ENCODE assay signal across 8 mouse cellular contexts in the genomic region with DNA sequence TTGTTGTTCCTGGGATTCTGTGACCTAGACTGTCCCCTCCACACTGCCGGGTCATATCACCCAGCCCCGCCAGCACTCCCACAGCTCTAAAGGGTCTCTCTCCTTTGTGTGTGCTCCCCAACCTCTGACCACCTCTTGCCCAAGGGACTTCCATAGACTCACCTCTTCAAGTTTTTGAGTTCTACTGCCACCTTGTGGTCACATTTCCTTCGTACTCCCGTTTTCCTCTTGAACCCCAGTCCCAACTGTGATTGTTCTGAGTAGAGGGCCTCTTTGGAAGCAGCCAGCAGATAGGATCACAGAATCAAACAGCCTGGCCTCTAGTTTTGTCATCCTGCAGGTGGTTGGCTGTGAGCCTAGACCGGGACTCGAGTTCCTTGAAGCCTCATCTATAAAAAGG. TPM values are rescaled to one million over a fixed set of nuclear protein-coding genes. Genes with fewer than 3 reads are reported as not detected.
DNase-seq lines count a peak whose midpoint lies in the region; ATAC-seq lines count a peak whose summit lies in the region.

No protein-coding gene starts in this region.

- no peak overlapping the region for H3K9ac ChIP-seq in hindbrain, embryonic 11.5 days (ENCODE audit: low read depth, low read length)
- H3K9ac ChIP-seq in hindbrain, embryonic 13.5 days = no peak overlapping the region
- H3K9ac ChIP-seq in embryonic facial prominence, embryonic 11.5 days (replicated peaks; ENCODE audit: low read length) = no peak overlapping the region
- H3K9ac ChIP-seq in stomach, embryonic 14.5 days (replicated peaks; ENCODE audit: low read depth, low read length) = no peak overlapping the region

- no peaks in the 10 kb centered on the region for H3K9me3 ChIP-seq in hindbrain, embryonic 11.5 days (ENCODE audit: control insufficient read depth, low read length)
- no peaks in the 10 kb centered on the region for H3K9me3 ChIP-seq in hindbrain, embryonic 13.5 days
- H3K9me3 ChIP-seq in embryonic facial prominence, embryonic 11.5 days (replicated peaks; ENCODE audit: control insufficient read depth, low read length) = no peaks in the 10 kb centered on the region
- no peaks in the 10 kb centered on the region for H3K9me3 ChIP-seq in stomach, embryonic 14.5 days (ENCODE audit: control insufficient read depth, low read depth, low read length)

- H3K4me3 ChIP-seq in hindbrain, embryonic 11.5 days (ENCODE audit: low read depth, low read length) = no peak overlapping the region
- no peak overlapping the region for H3K4me3 ChIP-seq in hindbrain, embryonic 13.5 days
- no peak overlapping the region for H3K4me3 ChIP-seq in embryonic facial prominence, embryonic 11.5 days (ENCODE audit: low read depth, low read length)
- H3K4me3 ChIP-seq in stomach, embryonic 14.5 days (ENCODE audit: low read depth, low read length) = no peak overlapping the region

- no peaks in the 10 kb centered on the region for H3K27me3 ChIP-seq in hindbrain, embryonic 11.5 days (ENCODE audit: control insufficient read depth, insufficient read depth, low read length)
- H3K27me3 ChIP-seq in hindbrain, embryonic 13.5 days = no peaks in the 10 kb centered on the region
- H3K27me3 ChIP-seq in embryonic facial prominence, embryonic 11.5 days (ENCODE audit: control insufficient read depth, insufficient read depth, low read length) = no peaks in the 10 kb centered on the region
- H3K27me3 ChIP-seq in stomach, embryonic 14.5 days (ENCODE audit: control insufficient read depth, insufficient read depth, low read length) = no peaks in the 10 kb centered on the region

- WGBS in hindbrain, embryonic 11.5 days = 15% methylated on average over 6 of the region's 6 CpGs
- WGBS in hindbrain, embryonic 13.5 days = 16% methylated on average over 6 of the region's 6 CpGs
- 11% methylated on average over 6 of the region's 6 CpGs for WGBS in embryonic facial prominence, embryonic 11.5 days
- WGBS in stomach, embryonic 14.5 days = 10% methylated on average over 6 of the region's 6 CpGs

- no peak overlapping the region for H3K4me2 ChIP-seq in hindbrain, embryonic 11.5 days (replicated peaks; ENCODE audit: low read depth, low read length)
- H3K4me2 ChIP-seq in hindbrain, embryonic 13.5 days = no peak overlapping the region
- no peak overlapping the region for H3K4me2 ChIP-seq in embryonic facial prominence, embryonic 11.5 days (ENCODE audit: low read depth, low read length)
- H3K4me2 ChIP-seq in stomach, embryonic 14.5 days (replicated peaks; ENCODE audit: low read depth, low read length) = no peak overlapping the region

- no peaks in the 10 kb centered on the region; the same call in 1 of the 2 replicates for H3K4me1 ChIP-seq in hindbrain, embryonic 11.5 days (replicated peaks; ENCODE audit: control insufficient read depth, insufficient read depth, low read length)
- H3K4me1 ChIP-seq in hindbrain, embryonic 13.5 days (replicated peaks) = peaks cover 7% of the 10 kb centered on the region
- no peaks in the 10 kb centered on the region for H3K4me1 ChIP-seq in embryonic facial prominence, embryonic 11.5 days (ENCODE audit: control insufficient read depth, insufficient read depth, low read length)
- H3K4me1 ChIP-seq in stomach, embryonic 14.5 days (ENCODE audit: control insufficient read depth, insufficient read depth, low read length) = no peaks in the 10 kb centered on the region

- DNase-seq in hindbrain, embryonic 11.5 days (ENCODE audit: low spot score) = peak; percentile 84
- DNase-seq in adrenal gland, postnatal 36 days = peak; percentile 44 to 74
- peak; percentile 90 for DNase-seq in embryonic facial prominence, embryonic 11.5 days (ENCODE audit: low spot score)
- DNase-seq in hindlimb bud, embryonic 11.5 days (ENCODE audit: extremely low spot score, low read depth, low spot score) = peak; percentile 81
- DNase-seq in left cerebral cortex, adult 11 months (ENCODE audit: low spot score) = peak; percentile 48

- no peak overlapping the region for H3K27ac ChIP-seq in hindbrain, embryonic 11.5 days (ENCODE audit: low read depth, low read length)
- no peak overlapping the region for H3K27ac ChIP-seq in hindbrain, embryonic 13.5 days
- H3K27ac ChIP-seq in embryonic facial prominence, embryonic 11.5 days (replicated peaks; ENCODE audit: low read depth, low read length) = no peak overlapping the region
- H3K27ac ChIP-seq in stomach, embryonic 14.5 days (ENCODE audit: low read length) = no peak overlapping the region

- no peaks in the 10 kb centered on the region for H3K36me3 ChIP-seq in hindbrain, embryonic 11.5 days (ENCODE audit: control insufficient read depth, insufficient read depth, low read length)
- H3K36me3 ChIP-seq in hindbrain, embryonic 13.5 days = no peaks in the 10 kb centered on the region
- no peaks in the 10 kb centered on the region for H3K36me3 ChIP-seq in embryonic facial prominence, embryonic 11.5 days (replicated peaks; ENCODE audit: control insufficient read depth, insufficient read depth, low read depth, low read length)
- no peaks in the 10 kb centered on the region for H3K36me3 ChIP-seq in stomach, embryonic 14.5 days (ENCODE audit: control insufficient read depth, insufficient read depth, low read length)

- 0 out of 2 replicates have a peak, but pooled peaks have one; percentile 30 for ATAC-seq in hindbrain, embryonic 11.5 days (ENCODE audit: low FRiP score)
- no peak for ATAC-seq in hindbrain, embryonic 13.5 days (ENCODE audit: low FRiP score)
- ATAC-seq in embryonic facial prominence, embryonic 11.5 days (replicated peaks; ENCODE audit: insufficient number of reproducible peaks, low FRiP score, low TSS enrichment, low read depth) = 0 out of 2 replicates have a peak, but pooled peaks have one; percentile 76
- 0 out of 2 replicates have a peak, but pooled peaks have one; percentile 47 for ATAC-seq in megakaryocyte-erythroid progenitor cell, adult 5-6 weeks (replicated peaks; ENCODE audit: low FRiP score, low TSS enrichment, poor library complexity, severe bottlenecking)
- 0 out of 2 replicates have a peak, but pooled peaks have one; percentile 53 for ATAC-seq in stomach, embryonic 14.5 days (ENCODE audit: insufficient number of reproducible peaks, insufficient read depth, low FRiP score, low read depth)

RNA-seq across cellular contexts. Expression of gene Fam120a, which starts 30.8 kb away (rescaled TPM):
- 18.7 and 24.9 TPM in 2 replicates for polyA plus RNA-seq in hindbrain, embryonic 11.5 days (2014; fragmentation: Nextera tagmentation; extraction: Ambion mirVana)
- polyA plus RNA-seq in hindbrain, embryonic 13.5 days (2015; fragmentation: Nextera tagmentation; extraction: Ambion mirVana) = 12.2 and 12.4 TPM in 2 replicates
- total RNA-seq in adrenal gland, postnatal 36 days (2021) = 100 to 1,000 TPM; 182 to 184 TPM
- 22.1 and 24.3 TPM in 2 replicates for polyA plus RNA-seq in embryonic facial prominence, embryonic 11.5 days (2014; fragmentation: Nextera tagmentation; extraction: Ambion mirVana)
- total RNA-seq in megakaryocyte-erythroid progenitor cell, adult 5-6 weeks (2014; fragmentation: Nextera tagmentation) = 186 and 189 TPM in 2 replicates
- total RNA-seq in megakaryocyte-erythroid progenitor cell, adult 5-6 weeks (2017) = 134 and 158 TPM in 2 replicates
- polyA plus RNA-seq in stomach, embryonic 14.5 days (2014; fragmentation: Nextera tagmentation; extraction: Ambion mirVana) = 47.3 and 48.1 TPM in 2 replicates
